8 mouse cellular contexts compared by ENCODE assay signal in genomic region chr12:76593839-76594322, GRCm38 (mm10).
DNase-seq lines count a peak whose midpoint lies in the region; ATAC-seq and TF ChIP-seq lines count a peak whose summit lies in the region.

No protein-coding gene starts in this region.

- TF ChIP-seq POLR2A in lung, adult 2 months (IDR thresholded peaks at IDR 0.05; ENCODE audit: borderline replicate concordance, extremely low read depth, low read depth, low read length), result no peak

- H3K4me3 ChIP-seq in heart, embryonic 13.5 days, result no peak overlapping the region
- no peak overlapping the region for H3K4me3 ChIP-seq in lung, adult 2 months (replicated peaks; ENCODE audit: extremely low read depth, low read depth, low read length)

- H3K4me1 ChIP-seq in heart, embryonic 13.5 days, result peaks cover 46% of the 10 kb centered on the region
- peaks cover 7% of the 10 kb centered on the region for H3K4me1 ChIP-seq in lung, adult 2 months (ENCODE audit: control insufficient read depth, insufficient read depth, low read length)

- peak; percentile 51 for ATAC-seq in Patski
- peak; percentile 75 for ATAC-seq in erythroid progenitor cell, adult 5-6 weeks (replicated peaks; ENCODE audit: low FRiP score, poor library complexity, severe bottlenecking)
- peak; percentile 28; the same call in 1 of the 2 replicates for ATAC-seq in heart, embryonic 13.5 days (ENCODE audit: extremely low read depth, insufficient number of reproducible peaks, low FRiP score, low TSS enrichment)

- H3K9ac ChIP-seq in heart, embryonic 13.5 days, result peak overlapping the region; percentile 62

- peak overlapping the region; percentile 52 for H3K27ac ChIP-seq in heart, embryonic 13.5 days (replicated peaks)

- no peaks in the 10 kb centered on the region for H3K27me3 ChIP-seq in Patski
- H3K27me3 ChIP-seq in heart, embryonic 13.5 days (replicated peaks), result no peaks in the 10 kb centered on the region; the same call in none of the 2 replicates

- DNase-seq in 3134 (ENCODE audit: extremely low read depth, insufficient read length, low spot score) (peak; percentile 81), Patski (ENCODE audit: low read depth, low spot score) (peak; percentile 53)
- DNase-seq in layer of hippocampus, adult 11-12 months (ENCODE audit: low spot score), result peak; percentile 74
- peak; percentile 54 for DNase-seq in lung, adult 2 months
- DNase-seq in ovary, postnatal 14 days (ENCODE audit: low spot score), result peak; percentile 59
- DNase-seq in urinary bladder, postnatal 36 days (ENCODE audit: low spot score in 2 of 2), result peak; percentile 87 to 92

- in situ Hi-C loops in Patski (cut with MboI; ENCODE audit: low pct_unique_long_range_greater_than_20kb), result loop anchor here (5.0 to 10.0 kb wide), 2 partner anchors 97 to 229 kb away; partner anchors contain the start of gene Zbtb25

- TF ChIP-seq CTCF in Patski (IDR thresholded peaks at IDR 0.05), result no peak
- no peak for TF ChIP-seq CTCF in lung, adult 2 months (IDR thresholded peaks at IDR 0.05; ENCODE audit: insufficient read depth, low read length)

- peaks cover 11% of the 10 kb centered on the region; the same call in 1 of the 2 replicates for H3K36me3 ChIP-seq in heart, embryonic 13.5 days

- no peak overlapping the region for H3K4me2 ChIP-seq in heart, embryonic 13.5 days

- no peaks in the 10 kb centered on the region for H3K9me3 ChIP-seq in heart, embryonic 13.5 days

- 15% methylated on average over 7 of the region's 7 CpGs for WGBS in heart, embryonic 13.5 days
- WGBS in lung, adult 2 months, result 6% methylated on average over 7 of the region's 7 CpGs

- POLR2A ChIA-PET in Patski (lab: Charles Lee), result interaction anchor here (0.6 to 1.1 kb wide), 2 partner anchors 60 to 77 kb away, joined by 5 read pairs; no protein-coding TSS in a partner anchor

- CTCF ChIA-PET in Patski (lab: Charles Lee), result interaction anchor here (1.2 to 1.3 kb wide), 2 partner anchors 45 to 112 kb away, joined by 4 to 5 read pairs; no protein-coding TSS in a partner anchor
